Mouse (Mus musculus) embryonic facial prominence, embryonic 10.5 days (tissue): ENCODE measurements around the gene Grm5. TPM values are rescaled to one million over a fixed set of nuclear protein-coding genes. Genes with fewer than 3 reads are reported as not detected.

Experiments used
- DNase-seq: peaks from one replicate; pipeline ENCODE4 v3.0.0-alpha.2; 2017; ENCODE audit warnings: low spot score
- H3K27ac ChIP-seq: fragments of 300-500 bp; sonication (generic); replicated peaks from 2 replicates; pipeline ENCODE4 v1.5.1; 2016; ENCODE audit warnings: mild to moderate bottlenecking
- H3K27me3 ChIP-seq: fragments of 300-500 bp; sonication (generic); replicated peaks from 2 replicates; pipeline ENCODE4 v1.6.1; 2016; ENCODE audit warnings: low read depth, mild to moderate bottlenecking; ENCODE audit not compliant: poor library complexity, severe bottlenecking
- H3K36me3 ChIP-seq: fragments of 300-500 bp; sonication (generic); replicated peaks from 2 replicates; pipeline ENCODE4 v1.6.1; 2016; ENCODE audit warnings: mild to moderate bottlenecking, moderate library complexity
- H3K4me1 ChIP-seq: fragments of 300-500 bp; sonication (generic); 2 replicates; pipeline ENCODE4 v1.6.1; 2016
- H3K4me3 ChIP-seq: fragments of 300-500 bp; sonication (generic); 2 replicates; pipeline ENCODE4 v1.5.1; 2016; ENCODE audit warnings: mild to moderate bottlenecking, moderate library complexity
- H3K9me3 ChIP-seq: fragments of 300-500 bp; sonication (generic); 2 replicates; pipeline ENCODE4 v1.6.1; 2016; ENCODE audit warnings: mild to moderate bottlenecking
- WGBS: fragments of 180-500 bp; shearing (Covaris S2); methylation state at CpG from one replicate; pipeline ENCODE4 v1.1.7; 2016; 5-methylcytosine and 5-hydroxymethylcytosine counted together
- polyA plus RNA-seq: library from polyadenylated mRNA; unstranded; fragments of >200 nt; fragmentation: Nextera tagmentation; extraction: Ambion mirVana; gene quantifications from 2 replicates; pipeline ENCODE4 v1.2.1, GENCODE M21; 2016

The Grm5 gene
- polyA plus RNA-seq, 1 experiment from 2014 or later = 0.07 TPM

DNA sequence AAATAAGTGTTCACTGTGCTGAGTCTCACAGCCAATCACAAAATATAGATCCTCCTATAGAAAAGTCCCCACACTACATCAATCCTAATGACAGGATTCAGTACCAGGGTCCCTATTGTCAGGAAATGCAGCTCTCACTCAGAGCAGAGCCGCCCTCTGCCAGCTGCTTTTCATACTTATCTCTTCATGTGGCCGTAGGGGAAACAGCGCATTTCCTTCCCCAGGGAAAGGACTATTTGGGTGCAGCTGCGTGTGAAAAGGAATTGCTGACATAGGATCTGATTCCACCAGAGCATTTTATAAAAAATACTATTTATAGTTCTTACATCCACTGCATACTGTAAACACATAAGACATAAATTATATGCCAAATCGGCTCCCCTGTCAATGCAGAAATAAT, 354.3 kb downstream of the Grm5 start:
- 48% methylated on average over 5 of the region's 5 CpGs for WGBS
- Histone ChIP-seq H3K27ac (no peak overlapping the region), H3K4me1 (no peaks in the 10 kb centered on the region), H3K27me3 (no peaks in the 10 kb centered on the region), H3K9me3 (no peaks in the 10 kb centered on the region), H3K4me3 (no peak overlapping the region), H3K36me3 (no peaks in the 10 kb centered on the region)
- no peak for DNase-seq

DNA sequence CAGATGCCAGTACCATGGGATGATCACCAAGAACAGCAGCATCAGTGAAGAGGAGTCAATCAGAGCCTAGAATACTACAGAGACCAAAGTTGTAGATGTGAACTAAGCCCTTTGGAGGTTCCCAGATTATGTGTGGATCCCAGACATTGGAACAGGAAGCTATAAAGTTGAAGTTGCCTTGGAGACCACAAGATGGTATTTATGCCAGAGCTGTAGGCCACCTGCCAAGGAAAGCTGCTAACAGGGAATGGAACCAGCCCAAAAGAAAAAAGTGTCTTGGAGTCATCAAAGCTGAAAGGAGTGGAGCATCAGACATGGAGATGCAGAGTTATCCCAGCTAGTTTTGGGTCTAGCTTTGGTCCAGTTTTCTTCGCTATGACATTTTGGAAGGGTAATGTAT, 366.2 kb downstream of the Grm5 start:
- H3K27me3 ChIP-seq = no peaks in the 10 kb centered on the region
- H3K4me1 ChIP-seq = no peaks in the 10 kb centered on the region
- DNase-seq = no peak
- no peak overlapping the region for H3K4me3 ChIP-seq
- H3K36me3 ChIP-seq = no peaks in the 10 kb centered on the region
- WGBS = 90% methylated on average over 1 of the region's 1 CpGs
- no peak overlapping the region for H3K27ac ChIP-seq
- H3K9me3 ChIP-seq = no peaks in the 10 kb centered on the region

DNA sequence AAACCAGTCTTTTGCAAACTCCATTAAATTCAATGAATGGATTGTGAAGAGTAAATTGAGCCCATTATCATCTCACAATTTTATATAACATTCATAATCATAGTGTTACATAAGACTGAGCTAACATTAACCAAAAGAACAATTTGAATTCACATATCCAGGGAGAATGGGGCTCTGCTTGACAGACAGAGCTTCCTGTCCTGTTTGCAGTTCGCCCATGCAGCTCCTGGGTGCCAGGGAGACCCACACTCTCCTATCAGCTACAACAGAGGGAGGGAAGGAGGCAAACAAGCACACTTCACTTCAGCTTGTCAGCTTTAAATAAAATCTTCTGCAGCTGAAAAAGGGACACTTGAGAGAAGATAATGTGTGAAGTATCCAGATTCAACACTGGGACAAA, 389.2 kb downstream of the Grm5 start:
- H3K9me3 ChIP-seq = no peaks in the 10 kb centered on the region
- no peaks in the 10 kb centered on the region for H3K4me1 ChIP-seq
- no peak for DNase-seq
- no peaks in the 10 kb centered on the region for H3K36me3 ChIP-seq
- 35% methylated on average over 1 of the region's 1 CpGs for WGBS
- H3K27ac ChIP-seq = no peak overlapping the region
- H3K4me3 ChIP-seq = no peak overlapping the region
- no peaks in the 10 kb centered on the region for H3K27me3 ChIP-seq

DNA sequence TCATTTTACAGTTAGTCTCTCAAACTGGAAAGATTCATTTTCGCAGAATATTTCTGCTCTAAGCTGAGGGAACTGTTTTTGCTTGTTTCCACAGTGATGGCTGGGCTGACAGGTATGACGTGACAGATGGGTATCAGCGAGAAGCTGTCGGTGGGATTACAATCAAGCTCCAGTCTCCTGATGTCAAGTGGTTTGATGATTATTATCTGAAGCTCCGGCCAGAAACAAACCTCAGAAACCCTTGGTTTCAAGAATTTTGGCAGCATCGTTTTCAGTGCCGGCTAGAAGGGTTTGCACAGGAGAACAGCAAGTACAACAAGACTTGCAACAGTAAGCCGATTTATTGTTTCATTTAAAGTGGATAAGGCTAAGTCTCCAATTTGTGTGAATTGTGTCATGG, 391.1 kb downstream of the Grm5 start:
- no peaks in the 10 kb centered on the region for H3K4me1 ChIP-seq
- no peaks in the 10 kb centered on the region for H3K27me3 ChIP-seq
- WGBS = 80% methylated on average over 8 of the region's 8 CpGs
- no peak for DNase-seq
- H3K9me3 ChIP-seq = no peaks in the 10 kb centered on the region
- H3K27ac ChIP-seq = no peak overlapping the region
- H3K4me3 ChIP-seq = no peak overlapping the region
- H3K36me3 ChIP-seq = no peaks in the 10 kb centered on the region

DNA sequence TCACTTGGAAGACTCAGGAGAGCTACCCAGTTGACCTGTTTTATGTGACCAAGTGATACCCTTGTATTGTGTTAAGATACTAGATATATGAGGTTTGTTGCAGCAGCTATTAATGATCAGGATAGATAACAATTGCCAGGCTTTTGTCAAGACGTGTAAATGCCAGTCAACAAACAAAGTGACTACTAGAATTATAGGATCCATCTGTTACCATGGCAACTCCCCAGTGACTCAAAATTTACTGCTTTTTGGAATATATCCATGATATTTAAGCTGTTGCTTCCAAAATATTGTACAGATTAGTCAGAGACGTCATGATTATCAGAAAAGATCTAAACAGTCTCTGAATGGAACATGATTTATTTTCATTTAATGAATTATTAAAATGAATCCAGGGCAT, 399.5 kb downstream of the Grm5 start:
- Histone ChIP-seq H3K9me3 (no peaks in the 10 kb centered on the region), H3K4me1 (no peaks in the 10 kb centered on the region), H3K36me3 (no peaks in the 10 kb centered on the region), H3K4me3 (no peak overlapping the region), H3K27ac (no peak overlapping the region), H3K27me3 (no peaks in the 10 kb centered on the region)
- DNase-seq = no peak
- WGBS = 92% methylated on average over 2 of the region's 2 CpGs

DNA sequence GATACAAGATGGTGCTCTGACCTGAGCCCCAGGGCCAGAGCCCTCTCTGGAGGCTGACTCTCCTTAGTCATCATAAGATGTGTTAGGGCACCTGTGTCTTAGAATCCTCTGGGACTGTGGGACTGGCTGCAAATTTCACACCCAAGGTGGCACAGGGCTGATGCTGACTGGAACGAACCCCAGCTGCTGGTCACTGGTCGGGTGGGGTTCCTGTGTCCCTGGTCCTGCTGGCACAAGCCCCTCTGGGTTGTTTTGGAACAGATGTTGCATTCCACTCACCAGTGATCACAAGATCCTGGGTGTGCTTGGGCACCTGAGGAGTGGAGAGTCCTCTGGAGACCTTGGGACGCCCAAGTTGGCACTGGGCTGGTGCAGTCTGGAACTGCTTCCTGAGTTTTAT, 430.5 kb downstream of the Grm5 start:
- 81% methylated on average over 3 of the region's 3 CpGs for WGBS
- no peak for DNase-seq
- Histone ChIP-seq H3K9me3 (no peaks in the 10 kb centered on the region), H3K27ac (no peak overlapping the region), H3K27me3 (no peaks in the 10 kb centered on the region), H3K4me3 (no peak overlapping the region), H3K4me1 (no peaks in the 10 kb centered on the region), H3K36me3 (no peaks in the 10 kb centered on the region)

DNA sequence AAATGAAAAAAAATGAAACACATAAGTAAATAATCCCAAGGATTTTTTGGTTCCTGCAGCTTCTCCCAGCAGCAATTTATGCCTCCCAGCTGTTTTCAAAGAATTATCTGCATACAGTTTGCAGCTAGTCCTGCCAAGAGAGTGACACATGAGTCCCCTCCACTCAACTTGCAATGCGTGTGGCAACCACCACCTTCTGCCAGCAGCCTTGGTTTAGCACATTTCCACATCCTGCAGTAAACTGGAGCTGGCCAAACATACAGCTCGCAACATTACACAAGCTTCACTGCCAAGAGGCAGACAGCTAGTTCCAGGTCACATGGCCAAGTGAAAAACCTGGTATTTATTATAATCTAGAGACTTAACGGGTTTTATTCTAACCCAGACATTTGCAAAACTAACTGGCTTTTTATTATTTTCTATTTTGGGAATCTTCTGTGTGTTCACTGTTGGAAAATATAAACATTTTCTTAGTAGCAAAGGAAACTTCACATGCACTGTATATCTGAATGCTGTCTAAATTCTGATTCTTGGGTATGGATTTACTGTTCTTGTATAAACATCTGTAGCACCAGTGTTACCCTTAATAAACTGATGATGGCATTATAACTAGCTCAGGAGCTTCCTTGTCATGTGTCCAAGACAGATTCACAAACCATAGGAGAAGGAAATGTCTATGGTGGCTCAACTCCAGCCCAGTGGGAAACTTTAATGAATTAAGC, 443.6 kb downstream of the Grm5 start:
- H3K4me1 ChIP-seq = no peaks in the 10 kb centered on the region
- WGBS = 75% methylated on average over 3 of the region's 3 CpGs
- no peaks in the 10 kb centered on the region for H3K9me3 ChIP-seq
- no peak for DNase-seq
- no peaks in the 10 kb centered on the region for H3K27me3 ChIP-seq
- H3K27ac ChIP-seq = no peak overlapping the region
- H3K4me3 ChIP-seq = no peak overlapping the region
- no peaks in the 10 kb centered on the region for H3K36me3 ChIP-seq

DNA sequence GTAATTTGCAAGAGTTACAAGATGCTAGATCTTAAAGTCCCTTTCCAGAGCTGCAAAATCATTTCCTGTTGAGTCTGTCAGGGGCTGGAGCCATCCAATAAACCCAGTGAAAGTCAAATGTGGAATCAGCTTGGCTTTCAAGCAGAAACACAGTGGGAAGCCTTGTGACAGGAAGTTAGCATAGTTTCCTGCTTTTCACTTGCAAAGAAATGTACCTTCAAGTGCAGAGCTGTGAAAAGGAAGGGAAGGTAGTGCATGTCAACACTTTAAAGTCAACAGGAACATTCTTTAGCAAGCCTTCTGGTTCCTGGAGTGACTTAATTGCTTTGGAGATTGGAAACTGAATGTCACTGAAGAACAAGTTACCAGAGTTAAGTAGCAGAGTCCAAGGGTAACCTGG, 463.4 kb downstream of the Grm5 start:
- Histone ChIP-seq H3K27ac (no peak overlapping the region), H3K4me3 (no peak overlapping the region), H3K4me1 (no peaks in the 10 kb centered on the region), H3K36me3 (no peaks in the 10 kb centered on the region), H3K9me3 (no peaks in the 10 kb centered on the region), H3K27me3 (no peaks in the 10 kb centered on the region)
- DNase-seq = no peak

DNA sequence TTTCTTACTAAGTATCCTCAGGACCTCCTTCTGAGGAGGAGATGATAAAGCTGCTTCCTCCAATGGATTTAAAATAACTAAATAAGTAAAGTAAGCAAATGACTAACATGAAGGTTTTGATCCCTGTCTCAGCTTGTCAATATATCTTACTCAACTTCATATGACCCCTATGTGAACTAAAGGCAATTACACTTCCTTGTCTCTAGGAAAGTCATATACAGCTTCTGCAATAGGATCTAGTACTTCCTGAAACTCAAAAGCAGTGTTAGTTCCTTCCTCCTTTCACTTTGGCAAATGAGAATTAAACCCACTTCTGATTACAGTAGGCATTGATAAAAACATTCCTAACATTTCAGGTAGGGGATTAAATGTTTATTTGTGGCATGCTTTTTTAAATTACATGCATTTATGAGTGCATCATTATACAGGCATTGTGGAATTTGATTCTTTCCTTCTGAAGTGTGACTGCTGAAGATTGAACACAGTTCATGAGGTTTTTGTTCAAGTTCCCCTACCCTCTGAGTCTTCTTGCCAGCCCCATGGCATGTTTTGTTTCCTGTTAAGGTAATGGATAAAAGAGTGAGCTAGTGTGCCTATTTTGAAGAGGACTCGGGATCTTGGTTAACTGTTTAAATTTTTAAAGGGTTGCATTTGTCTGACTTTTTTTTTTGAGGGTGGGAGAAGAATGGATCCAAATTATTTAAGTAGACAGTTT, 470.4 kb downstream of the Grm5 start:
- DNase-seq = no peak
- Histone ChIP-seq H3K36me3 (no peaks in the 10 kb centered on the region), H3K4me1 (no peaks in the 10 kb centered on the region), H3K4me3 (no peak overlapping the region), H3K9me3 (no peaks in the 10 kb centered on the region), H3K27ac (no peak overlapping the region), H3K27me3 (no peaks in the 10 kb centered on the region)
- WGBS = 77% methylated on average over 1 of the region's 1 CpGs

DNA sequence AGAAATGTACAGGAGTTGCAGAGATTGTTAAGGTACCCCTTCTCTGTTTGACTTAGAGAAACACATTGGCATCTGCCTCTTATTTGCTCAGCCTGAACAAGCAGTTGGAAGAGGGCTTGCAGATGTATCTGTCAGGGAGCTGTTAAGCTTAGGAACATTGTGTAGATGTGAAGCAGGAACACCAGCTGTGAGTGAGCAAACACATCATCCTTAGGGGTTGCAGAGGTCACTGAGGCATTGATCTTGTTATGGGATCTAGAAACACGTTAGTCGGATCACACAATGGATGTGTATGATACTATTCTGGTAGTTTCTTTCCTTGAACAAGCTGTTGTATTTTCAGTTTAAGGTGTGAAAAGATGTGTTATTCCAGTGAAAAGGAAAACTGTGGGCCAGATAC, 472.5 kb downstream of the Grm5 start:
- Histone ChIP-seq H3K27ac (no peak overlapping the region), H3K36me3 (no peaks in the 10 kb centered on the region), H3K27me3 (no peaks in the 10 kb centered on the region), H3K4me3 (no peak overlapping the region), H3K4me1 (no peaks in the 10 kb centered on the region), H3K9me3 (no peaks in the 10 kb centered on the region)
- no peak for DNase-seq
- WGBS = 40% methylated on average over 2 of the region's 2 CpGs

DNA sequence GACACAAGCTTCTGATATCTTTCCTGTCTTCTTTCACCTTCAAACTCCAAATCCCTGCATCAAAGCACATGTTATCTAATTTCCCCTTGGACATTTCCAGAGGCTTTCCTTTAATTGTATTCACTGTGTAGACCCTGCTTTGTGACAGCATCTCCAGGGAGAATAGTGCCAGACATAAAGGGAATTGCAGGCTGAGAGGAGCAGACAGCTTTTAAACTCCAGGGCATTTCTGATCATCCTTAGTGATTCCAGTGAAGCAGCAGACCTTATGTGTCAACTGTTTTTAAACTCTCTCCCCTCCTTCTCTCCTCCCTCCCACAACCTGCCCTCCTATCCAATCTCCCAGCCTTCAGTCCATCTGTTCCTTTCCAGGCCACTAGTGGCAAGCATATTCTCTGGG, 507.1 kb downstream of the Grm5 start:
- no peak for DNase-seq
- no peaks in the 10 kb centered on the region for H3K27me3 ChIP-seq
- 0 out of 2 replicates have a peak, but pooled peaks cover 6% of the 10 kb centered on the region for H3K9me3 ChIP-seq
- no peaks in the 10 kb centered on the region for H3K4me1 ChIP-seq
- H3K4me3 ChIP-seq = no peak overlapping the region
- H3K36me3 ChIP-seq = no peaks in the 10 kb centered on the region
- no peak overlapping the region for H3K27ac ChIP-seq

DNA sequence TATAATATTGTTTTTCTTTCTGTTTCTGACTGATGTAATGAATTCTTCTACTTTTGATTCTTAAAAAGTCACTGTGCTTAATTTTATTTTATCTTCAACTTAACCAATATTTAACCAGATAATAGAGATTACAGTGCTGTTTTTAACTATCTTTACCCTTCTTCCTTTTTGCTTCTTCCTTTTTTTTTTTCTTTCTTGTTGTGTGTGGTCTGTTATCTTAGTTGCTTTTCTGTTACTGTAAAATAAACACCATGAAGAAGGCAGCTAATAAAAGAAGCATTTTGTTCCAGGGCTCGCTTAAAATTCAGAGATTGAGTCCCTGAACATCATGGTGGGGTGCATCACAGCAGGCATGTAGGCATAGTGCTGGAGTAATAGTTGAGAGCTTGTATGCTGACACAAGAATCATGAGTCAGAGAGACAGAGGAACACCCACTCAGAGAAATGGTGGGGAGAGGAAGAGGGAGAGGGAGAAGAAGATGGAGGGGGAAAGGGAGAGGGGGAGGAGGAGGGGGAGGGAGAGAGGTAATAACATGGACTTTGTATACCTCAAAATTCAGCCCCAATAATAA, 512.7 kb downstream of the Grm5 start:
- no peak overlapping the region for H3K27ac ChIP-seq
- no peak for DNase-seq
- no peaks in the 10 kb centered on the region for H3K4me1 ChIP-seq
- no peak overlapping the region for H3K4me3 ChIP-seq
- no peaks in the 10 kb centered on the region for H3K27me3 ChIP-seq
- WGBS = 52% methylated on average over 1 of the region's 1 CpGs
- no peaks in the 10 kb centered on the region for H3K9me3 ChIP-seq
- H3K36me3 ChIP-seq = no peaks in the 10 kb centered on the region

DNA sequence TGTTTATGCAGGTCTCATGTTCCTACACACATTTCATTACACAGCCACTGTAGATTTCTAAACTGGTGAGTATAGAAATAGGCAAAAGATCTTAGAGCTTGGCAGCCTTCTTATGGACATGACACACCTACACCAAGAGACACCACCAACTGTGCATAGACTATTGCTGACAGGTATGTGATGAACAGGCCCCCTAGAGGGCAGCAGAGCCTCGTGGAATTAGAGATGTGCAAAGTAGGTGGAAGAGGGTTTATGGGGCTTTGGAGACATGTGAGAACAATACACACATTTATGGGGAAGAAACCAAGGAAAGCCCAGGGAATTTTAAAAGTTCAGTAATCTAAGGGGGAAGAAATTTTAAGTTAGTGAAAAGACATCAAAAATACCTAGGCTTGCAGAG, 513.7 kb downstream of the Grm5 start:
- H3K9me3 ChIP-seq = no peaks in the 10 kb centered on the region
- no peak overlapping the region for H3K27ac ChIP-seq
- H3K4me1 ChIP-seq = no peaks in the 10 kb centered on the region
- 18% methylated on average over 1 of the region's 1 CpGs for WGBS
- no peaks in the 10 kb centered on the region for H3K27me3 ChIP-seq
- no peak overlapping the region for H3K4me3 ChIP-seq
- H3K36me3 ChIP-seq = no peaks in the 10 kb centered on the region
- peak; percentile 69 for DNase-seq
